Mouse (Mus musculus) CH12F3 (cell line): ENCODE results near the gene Ceacam16.

Source experiments
- in situ Hi-C: fragments of 300-500 bp; cut with MboI; formaldehyde crosslinking; loops from 2 replicates; pipeline ENCODE4 v1.14.3; 2020; ENCODE audit warnings: low sequenced_read_pairs

The Ceacam16 gene

GRCm38 (mm10) chr7:19818440-19818839, 42.7 kb downstream of the Ceacam16 start:
- in situ Hi-C loops: no loop called here

- in situ Hi-C loops: no loop called here
Measured at GRCm38 (mm10) chr7:19817382-19818105, 43.6 kb downstream of the Ceacam16 start.

GRCm38 (mm10) chr7:19816224-19816771, 44.8 kb downstream of the Ceacam16 start:
- in situ Hi-C loops: no loop called here

GRCm38 (mm10) chr7:19815296-19816223, 45.5 kb downstream of the Ceacam16 start:
- in situ Hi-C loops: no loop called here

GRCm38 (mm10) chr7:19813579-19814122, 47.4 kb downstream of the Ceacam16 start:
- in situ Hi-C loops: no loop called here

- in situ Hi-C loops: no loop called here
Measured at GRCm38 (mm10) chr7:19813161-19813560, 47.9 kb downstream of the Ceacam16 start.

GRCm38 (mm10) chr7:19811114-19811513, 50.0 kb downstream of the Ceacam16 start:
- in situ Hi-C loops: no loop called here

- in situ Hi-C loops: no loop called here
Measured at GRCm38 (mm10) chr7:19809369-19809768, 51.7 kb downstream of the Ceacam16 start.

GRCm38 (mm10) chr7:19806356-19806969, 54.6 kb downstream of the Ceacam16 start:
- in situ Hi-C loops: no loop called here

GRCm38 (mm10) chr7:19802995-19803394, 58.1 kb downstream of the Ceacam16 start:
- in situ Hi-C loops: loop anchor here (5.0 kb wide), 2 partner anchors 39 to 69 kb away; no protein-coding TSS in a partner anchor
